Mouse (Mus musculus): ENCODE results near the gene Rnf114.

Rnf114 gene

GRCm38 (mm10) chr2:167541324-167541723, 48.9 kb downstream of the Rnf114 start:
- DNase-seq, result no peak

DNA sequence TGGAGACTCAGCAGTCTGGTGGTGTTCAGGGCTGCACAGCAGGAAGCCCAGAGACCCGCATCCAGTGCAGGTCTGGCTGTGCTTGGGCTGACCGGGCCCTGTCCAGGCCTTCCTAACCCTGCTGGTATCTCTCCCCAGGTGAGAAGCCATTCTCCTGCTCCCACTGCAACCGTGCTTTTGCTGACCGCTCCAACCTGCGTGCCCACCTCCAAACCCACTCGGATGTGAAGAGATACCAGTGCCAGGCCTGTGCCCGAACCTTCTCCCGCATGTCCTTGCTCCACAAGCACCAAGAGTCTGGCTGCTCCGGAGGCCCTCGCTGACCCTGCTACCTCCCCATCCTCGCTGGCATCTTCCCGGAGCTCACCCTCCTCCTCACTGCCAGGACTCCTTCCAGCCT, 49.3 kb downstream of the Rnf114 start:
- DNase-seq, result no peak

- DNase-seq, result no peak
Measured at GRCm38 (mm10) chr2:167542361-167542760, 49.9 kb downstream of the Rnf114 start.

DNA sequence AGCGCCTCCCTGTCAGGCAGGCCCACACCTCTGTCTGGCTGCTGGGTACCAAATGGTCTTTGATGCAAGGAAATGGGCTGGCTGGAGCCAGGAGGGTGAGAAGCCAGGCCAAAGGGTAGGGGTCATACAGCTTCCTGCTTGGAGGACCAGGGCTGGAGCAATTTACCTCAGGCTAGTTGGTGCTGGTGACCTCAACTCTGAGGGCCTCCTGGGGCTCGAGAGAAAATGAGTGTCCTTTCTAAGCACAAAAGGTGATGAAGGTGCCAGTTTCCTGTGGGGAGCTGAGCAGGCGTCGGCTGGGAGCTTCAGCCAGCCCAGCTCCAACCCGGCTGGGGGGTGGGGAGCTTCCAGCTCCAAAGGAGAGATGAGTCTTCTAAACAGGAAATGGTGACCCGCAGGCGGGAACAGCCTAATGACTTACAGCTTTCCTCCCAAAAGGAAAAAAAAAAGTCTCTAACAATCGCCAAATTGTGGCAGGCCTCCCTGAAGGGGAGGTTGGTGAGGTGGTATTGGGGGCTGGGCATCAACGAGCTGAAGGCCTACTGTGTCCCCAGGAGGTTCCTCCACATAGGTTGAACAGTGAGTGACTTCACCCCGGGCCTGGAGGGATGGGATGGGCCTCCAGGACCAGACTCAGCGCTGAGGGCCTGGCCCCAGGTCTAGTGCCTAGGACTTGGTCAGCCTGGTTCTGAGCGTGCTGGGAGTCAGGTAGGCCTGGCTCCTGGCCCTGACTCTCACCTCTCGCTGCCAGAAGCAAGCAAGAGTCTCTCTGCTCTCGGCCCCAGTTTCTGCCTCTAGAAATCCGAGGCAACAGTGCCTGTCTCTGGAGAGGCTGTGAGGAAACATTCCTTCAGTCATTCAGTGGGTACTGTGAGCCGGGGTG, 50.9 kb downstream of the Rnf114 start:
- DNase-seq, result peak; percentile 84

DNA sequence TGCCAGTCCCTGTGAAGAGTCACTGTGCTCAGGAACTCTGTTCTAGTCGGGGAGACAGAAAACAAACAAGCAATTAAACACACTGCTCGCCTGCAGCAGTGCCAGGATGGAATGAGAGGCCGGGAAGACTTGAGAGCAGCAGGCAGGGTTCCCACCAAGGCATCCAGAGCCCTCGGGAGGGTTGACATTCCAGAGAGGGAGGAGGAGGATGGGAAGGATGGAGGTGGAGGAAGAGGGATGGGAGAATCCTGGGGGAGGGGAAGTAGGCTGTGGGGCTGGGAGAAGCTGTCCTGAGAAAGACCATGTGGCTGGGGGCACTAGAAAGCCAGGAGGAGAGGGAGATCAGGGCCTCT, 51.5 kb downstream of the Rnf114 start:
- DNase-seq, result peak; percentile 64

DNA sequence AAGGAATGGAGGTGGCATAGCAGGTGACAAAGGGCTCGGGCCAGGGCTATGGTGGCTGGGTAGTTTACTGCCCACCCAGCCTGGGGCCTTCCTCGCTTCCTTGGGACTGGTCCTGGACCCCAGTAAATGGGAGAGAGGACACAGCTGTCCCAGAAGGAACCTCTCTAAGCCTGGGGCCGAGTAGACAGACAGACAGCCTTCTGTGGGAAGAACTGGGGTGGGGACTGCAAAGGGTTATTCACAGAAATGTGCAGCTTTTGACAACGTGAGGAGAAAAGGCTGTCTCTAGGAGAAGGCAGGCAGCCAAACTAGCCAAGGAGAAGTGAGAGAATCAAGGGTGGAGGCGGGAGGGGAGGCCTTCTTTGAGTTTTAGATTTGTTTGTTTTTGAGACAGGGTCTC, 52.0 kb downstream of the Rnf114 start:
- peak; percentile 46 for DNase-seq

DNA sequence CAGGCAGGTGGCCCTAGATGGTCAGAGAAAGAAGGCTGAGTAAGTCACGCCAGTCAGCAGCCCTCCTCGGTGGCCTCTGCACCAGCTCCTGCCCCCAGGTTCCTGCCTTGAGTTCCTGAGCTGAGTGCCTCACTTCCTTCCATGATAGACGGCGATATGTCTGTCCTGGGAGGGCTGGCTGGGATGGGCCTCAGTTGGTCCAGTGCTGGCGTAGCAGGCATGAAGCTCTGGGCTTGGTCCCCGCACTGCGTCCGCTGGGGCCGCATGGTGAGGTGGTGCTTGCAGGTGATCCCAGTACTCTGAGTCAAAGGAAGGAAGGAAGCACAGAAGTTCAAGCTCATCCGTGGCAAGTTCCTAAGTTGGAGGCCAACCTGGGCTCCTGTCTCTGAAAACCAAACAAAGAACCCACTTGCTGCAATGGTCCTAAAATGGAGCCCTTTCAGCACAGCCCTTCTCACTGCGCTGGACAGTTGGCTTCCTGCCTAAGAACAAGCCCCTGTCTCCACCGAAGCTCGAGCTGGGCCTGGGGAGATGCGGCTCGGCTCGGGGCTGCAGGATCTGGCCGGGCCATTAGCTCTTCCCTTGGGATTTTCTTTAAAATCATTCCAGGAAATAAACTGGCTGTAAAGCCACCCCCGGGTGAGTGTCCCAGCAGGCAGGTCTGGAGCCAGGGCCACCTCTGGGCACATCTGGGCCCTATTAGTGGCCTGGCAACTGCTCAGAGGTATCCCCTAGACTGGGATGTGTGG, 54.2 kb downstream of the Rnf114 start:
- peak; percentile 52 for DNase-seq

GRCm38 (mm10) chr2:167547444-167547843, 55.0 kb downstream of the Rnf114 start:
- DNase-seq, result no peak

DNA sequence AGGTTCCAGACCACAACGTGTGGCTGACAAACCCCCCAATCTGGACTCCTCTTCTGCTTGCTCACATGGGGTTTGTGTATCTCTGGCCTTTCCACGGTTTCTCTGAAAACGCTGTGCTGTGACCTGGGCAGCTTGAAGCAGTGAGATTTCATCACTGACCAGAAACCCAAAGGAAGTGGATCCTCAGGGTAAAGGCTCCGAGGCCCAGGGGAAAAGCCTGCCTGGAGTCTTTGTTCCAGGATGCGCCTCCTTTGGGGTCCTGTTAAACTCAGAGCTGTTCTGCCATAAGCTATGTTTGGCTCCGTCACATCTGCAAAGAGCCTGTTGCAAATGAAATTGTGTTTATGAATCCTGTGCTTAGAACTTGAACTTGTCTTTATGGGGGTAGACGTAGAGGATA, 56.5 kb downstream of the Rnf114 start:
- no peak for DNase-seq

GRCm38 (mm10) chr2:167550341-167550854, 58.0 kb downstream of the Rnf114 start:
- DNase-seq, result no peak

GRCm38 (mm10) chr2:167551342-167551920, 59.0 kb downstream of the Rnf114 start:
- no peak for DNase-seq

DNA sequence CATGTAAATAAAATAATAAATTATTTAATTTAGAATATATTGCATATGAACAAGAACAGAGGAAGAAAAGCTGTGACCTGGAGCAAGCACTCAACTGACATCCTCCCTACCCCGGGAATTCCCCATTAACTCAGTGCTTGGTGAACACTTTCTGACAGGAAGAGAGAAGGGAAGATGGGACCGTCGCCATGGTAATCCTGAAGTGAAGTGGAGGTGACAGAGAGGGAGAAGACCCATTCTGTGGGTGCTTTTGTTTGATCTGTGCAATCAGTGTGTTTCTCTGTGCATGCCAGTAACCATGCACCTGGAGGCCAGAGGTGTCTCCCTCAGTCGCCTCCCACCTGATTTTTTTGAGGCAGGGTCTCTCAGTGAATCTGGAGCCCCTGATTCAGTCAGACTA, 59.8 kb downstream of the Rnf114 start:
- no peak for DNase-seq

DNA sequence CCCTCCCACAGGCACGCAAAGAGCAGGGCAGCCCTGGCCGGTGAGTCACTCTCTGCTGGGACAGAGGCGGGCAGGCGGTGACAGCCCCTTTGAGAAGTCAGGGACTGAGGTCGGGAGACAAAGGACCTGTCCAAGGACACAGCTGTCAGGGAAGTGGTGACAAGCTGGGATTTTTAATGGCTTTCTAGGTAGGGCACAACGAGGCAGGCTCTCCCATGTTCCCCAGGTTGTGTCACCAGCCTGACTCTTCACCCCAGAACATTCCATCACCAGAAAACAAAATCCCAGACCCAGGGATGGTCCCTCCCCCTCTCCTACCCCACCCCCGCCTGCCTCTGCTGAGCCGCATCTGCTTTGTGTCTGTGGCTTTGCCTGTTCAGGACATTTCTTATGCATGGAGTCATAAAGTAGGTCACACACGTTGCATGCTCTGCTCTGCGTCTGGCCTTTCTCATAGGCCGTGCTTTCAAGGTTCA, 60.5 kb downstream of the Rnf114 start:
- no peak for DNase-seq

GRCm38 (mm10) chr2:167555766-167556165, 63.3 kb downstream of the Rnf114 start:
- no peak for DNase-seq

- no peak for DNase-seq
Measured at GRCm38 (mm10) chr2:167559413-167559812, 67.0 kb downstream of the Rnf114 start.

DNA sequence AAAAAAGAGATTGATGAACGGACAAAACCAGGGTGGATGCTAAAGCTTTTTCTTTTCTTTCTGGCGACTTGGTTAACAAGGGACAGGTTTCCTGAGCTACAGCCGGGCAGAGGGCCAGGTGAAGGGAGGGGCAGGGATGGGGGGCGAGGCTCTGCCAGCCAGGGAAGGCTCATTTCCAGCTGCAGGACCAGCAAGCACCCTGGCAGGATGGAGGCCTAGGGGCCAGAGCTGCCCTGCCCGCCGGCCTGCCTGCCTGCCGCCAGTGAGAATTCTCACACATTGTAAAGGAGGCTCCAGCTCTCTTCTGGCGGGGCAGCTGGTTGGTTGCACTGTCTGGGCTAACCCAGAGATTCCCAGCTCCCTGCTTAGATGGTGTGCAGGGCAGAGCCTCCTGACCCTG, 69.7 kb downstream of the Rnf114 start:
- DNase-seq, result peak; percentile 54

DNA sequence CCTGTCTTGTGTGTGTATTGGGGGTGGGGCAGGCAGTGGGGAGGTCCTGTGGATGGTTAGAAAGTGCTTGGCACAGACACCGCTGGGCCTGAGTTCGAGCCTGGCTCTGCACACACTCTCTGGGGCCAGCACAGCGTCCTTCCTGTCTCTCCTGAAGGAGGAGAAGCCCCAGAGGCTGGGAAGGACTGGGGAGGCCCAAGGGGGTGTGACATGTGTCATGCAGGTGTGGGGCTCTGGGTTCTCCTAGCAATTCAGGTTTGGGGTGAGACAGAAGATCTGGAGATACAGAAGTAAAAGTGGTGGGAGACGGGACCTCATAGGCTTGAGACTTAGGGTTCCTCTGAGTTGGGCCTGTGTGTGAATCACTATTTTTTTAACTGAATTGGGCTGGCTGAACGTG, 70.6 kb downstream of the Rnf114 start:
- no peak for DNase-seq

DNA sequence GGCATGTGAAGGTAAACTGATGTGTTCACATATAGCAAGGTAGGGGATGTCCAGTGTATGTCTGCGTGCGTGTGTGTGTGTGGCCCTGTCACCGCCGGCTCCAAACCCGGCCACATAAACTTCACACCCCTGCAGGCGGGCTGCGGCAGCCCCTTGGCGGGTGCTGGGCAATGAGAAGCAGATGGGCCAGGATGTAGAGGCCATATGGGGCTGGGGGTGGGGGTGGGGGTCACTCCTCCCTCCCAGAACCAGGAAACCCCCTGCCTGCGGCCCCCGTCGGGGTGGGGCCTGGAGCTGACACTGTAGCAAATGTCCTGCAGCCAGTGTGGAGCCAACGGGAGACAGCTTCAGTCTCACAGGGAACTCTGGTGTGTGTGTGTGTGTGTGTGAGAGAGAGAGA, 71.3 kb downstream of the Rnf114 start:
- no peak for DNase-seq

DNA sequence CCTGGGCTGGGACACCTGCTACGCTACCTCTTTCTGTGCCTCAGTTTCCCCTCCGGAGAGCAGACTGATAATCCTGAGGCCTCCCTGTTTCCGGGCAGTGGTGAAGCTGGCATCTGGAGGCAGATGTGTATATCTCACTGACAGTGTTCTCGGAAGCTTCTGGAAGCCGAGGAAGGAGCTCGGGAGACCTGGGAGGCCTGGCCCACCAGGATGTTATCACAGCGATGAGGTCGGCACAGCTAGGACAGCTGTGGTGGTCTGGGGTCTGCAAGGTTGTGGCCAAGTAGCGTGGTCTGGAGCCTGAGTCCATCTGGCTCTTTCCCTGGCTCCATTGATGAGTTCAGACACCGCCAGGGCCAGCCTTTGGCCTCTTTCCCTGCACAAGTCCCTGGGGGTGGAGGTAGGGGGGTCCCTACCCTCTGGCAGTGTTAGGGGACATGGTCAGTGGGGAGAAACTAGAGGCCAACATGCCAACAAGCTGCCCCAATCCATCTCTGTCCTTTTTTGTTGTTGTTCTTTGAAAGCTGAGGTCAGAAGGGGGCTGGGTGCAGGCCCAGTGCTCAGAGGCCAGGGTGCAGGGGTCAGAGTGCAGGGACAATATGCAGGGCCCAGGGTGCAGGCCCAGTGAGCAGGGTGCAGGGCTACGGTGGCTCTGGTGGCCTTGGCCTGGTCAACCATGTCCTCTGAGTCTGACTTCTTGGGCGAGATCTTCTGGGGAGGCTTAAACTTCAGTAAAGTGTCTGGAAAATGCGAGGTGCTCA, 72.3 kb downstream of the Rnf114 start:
- DNase-seq, result no peak

- no peak for DNase-seq
Measured at GRCm38 (mm10) chr2:167565312-167565656, 72.8 kb downstream of the Rnf114 start.

- DNase-seq, result peak; percentile 86
Measured at GRCm38 (mm10) chr2:167565682-167566081, 73.2 kb downstream of the Rnf114 start.

Measured in kidney, postnatal 14 days (tissue).